Mouse (Mus musculus): ENCODE measurements around the gene Lad1. TPM values are rescaled to one million over a fixed set of nuclear protein-coding genes. Genes with fewer than 3 reads are reported as not detected.

Gene Lad1
- polyA plus RNA-seq, 1 experiment: 314 TPM

- Histone ChIP-seq H3K27me3 (ENCODE audit: control insufficient read depth, insufficient read depth, low read length) (no peaks in the 10 kb centered on the region), H3K27ac (ENCODE audit: insufficient read depth, low read depth, low read length) (no peak overlapping the region), H3K4me1 (ENCODE audit: control insufficient read depth, insufficient read depth, insufficient read length, low read length) (no peaks in the 10 kb centered on the region), H3K4me3 (ENCODE audit: low read depth, low read length) (no peak overlapping the region), H3K36me3 (ENCODE audit: control insufficient read depth, insufficient read depth, low read length) (no peaks in the 10 kb centered on the region)
- TF ChIP-seq POLR2A (IDR thresholded peaks at IDR 0.05; ENCODE audit: low read depth, low read length) (no peak), CTCF (IDR thresholded peaks at IDR 0.05; ENCODE audit: extremely low read depth, insufficient read length, insufficient replicate concordance, low read depth, low read length) (no peak)
- 78% methylated on average over 5 of the region's 5 CpGs for WGBS
Measured at GRCm38 (mm10) chr1:135862561-135862960, 44.2 kb downstream of the Lad1 start.

GRCm38 (mm10) chr1:135863786-135864335 lies 45.5 kb downstream of the Lad1 start:
- Histone ChIP-seq H3K36me3 (ENCODE audit: control insufficient read depth, insufficient read depth, low read length) (no peaks in the 10 kb centered on the region), H3K4me1 (ENCODE audit: control insufficient read depth, insufficient read depth, insufficient read length, low read length) (no peaks in the 10 kb centered on the region), H3K27me3 (ENCODE audit: control insufficient read depth, insufficient read depth, low read length) (no peaks in the 10 kb centered on the region), H3K27ac (ENCODE audit: insufficient read depth, low read depth, low read length) (no peak overlapping the region), H3K4me3 (ENCODE audit: low read depth, low read length) (no peak overlapping the region)
- TF ChIP-seq CTCF (IDR thresholded peaks at IDR 0.05; ENCODE audit: extremely low read depth, insufficient read length, insufficient replicate concordance, low read depth, low read length) (no peak), POLR2A (IDR thresholded peaks at IDR 0.05; ENCODE audit: low read depth, low read length) (no peak)
- 60% methylated on average over 9 of the region's 9 CpGs for whole genome bisulfite sequencing

GRCm38 (mm10) chr1:135864830-135865229 lies 46.4 kb downstream of the Lad1 start:
- no peaks in the 10 kb centered on the region for H3K4me1 ChIP-seq (ENCODE audit: control insufficient read depth, insufficient read depth, insufficient read length, low read length)
- 81% methylated on average over 6 of the region's 6 CpGs for WGBS

GRCm38 (mm10) chr1:135865518-135866194 lies 47.3 kb downstream of the Lad1 start:
- Histone ChIP-seq H3K27ac (ENCODE audit: insufficient read depth, low read depth, low read length) (no peak overlapping the region), H3K4me3 (ENCODE audit: low read depth, low read length) (no peak overlapping the region), H3K4me1 (ENCODE audit: control insufficient read depth, insufficient read depth, insufficient read length, low read length) (no peaks in the 10 kb centered on the region), H3K36me3 (ENCODE audit: control insufficient read depth, insufficient read depth, low read length) (no peaks in the 10 kb centered on the region), H3K27me3 (ENCODE audit: control insufficient read depth, insufficient read depth, low read length) (no peaks in the 10 kb centered on the region)
- peak; percentile 96 for TF ChIP-seq CTCF (IDR thresholded peaks at IDR 0.05; ENCODE audit: extremely low read depth, insufficient read length, insufficient replicate concordance, low read depth, low read length)
- TF ChIP-seq POLR2A (IDR thresholded peaks at IDR 0.05; ENCODE audit: low read depth, low read length): no peak
- WGBS: 51% methylated on average over 19 of the region's 19 CpGs

More at GRCm38 (mm10) chr1:135864830-135865229, 46.4 kb downstream of the Lad1 start:
- H3K36me3 ChIP-seq (ENCODE audit: control insufficient read depth, insufficient read depth, low read length): no peaks in the 10 kb centered on the region
- no peak overlapping the region for H3K4me3 ChIP-seq (ENCODE audit: low read depth, low read length)
- TF ChIP-seq CTCF (IDR thresholded peaks at IDR 0.05; ENCODE audit: extremely low read depth, insufficient read length, insufficient replicate concordance, low read depth, low read length): no peak
- TF ChIP-seq POLR2A (IDR thresholded peaks at IDR 0.05; ENCODE audit: low read depth, low read length): no peak
- H3K27ac ChIP-seq (ENCODE audit: insufficient read depth, low read depth, low read length): no peak overlapping the region
- H3K27me3 ChIP-seq (ENCODE audit: control insufficient read depth, insufficient read depth, low read length): no peaks in the 10 kb centered on the region

DNA sequence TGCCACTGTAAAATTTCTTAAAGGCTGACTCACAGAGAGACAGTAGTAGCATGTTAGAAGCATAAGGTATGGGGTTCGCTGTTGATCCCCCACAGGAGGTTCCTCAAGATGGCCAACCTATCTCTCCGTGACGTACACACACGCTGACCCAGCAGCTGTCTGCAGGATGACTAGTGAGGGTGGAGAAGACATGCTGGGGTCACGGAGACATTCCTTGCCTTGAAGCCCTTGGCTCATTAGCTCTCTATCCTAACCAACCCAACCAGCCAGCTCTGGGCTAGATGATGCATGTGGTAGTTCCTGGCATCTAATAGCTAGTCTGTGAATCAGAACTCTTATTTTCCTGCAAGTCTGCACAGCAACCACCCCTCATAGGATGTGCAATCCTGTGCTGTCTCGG lies 50.2 kb downstream of the Lad1 start:
- WGBS: 91% methylated on average over 6 of the region's 6 CpGs
- TF ChIP-seq POLR2A (IDR thresholded peaks at IDR 0.05; ENCODE audit: low read depth, low read length) (no peak), CTCF (IDR thresholded peaks at IDR 0.05; ENCODE audit: extremely low read depth, insufficient read length, insufficient replicate concordance, low read depth, low read length) (no peak)

DNA sequence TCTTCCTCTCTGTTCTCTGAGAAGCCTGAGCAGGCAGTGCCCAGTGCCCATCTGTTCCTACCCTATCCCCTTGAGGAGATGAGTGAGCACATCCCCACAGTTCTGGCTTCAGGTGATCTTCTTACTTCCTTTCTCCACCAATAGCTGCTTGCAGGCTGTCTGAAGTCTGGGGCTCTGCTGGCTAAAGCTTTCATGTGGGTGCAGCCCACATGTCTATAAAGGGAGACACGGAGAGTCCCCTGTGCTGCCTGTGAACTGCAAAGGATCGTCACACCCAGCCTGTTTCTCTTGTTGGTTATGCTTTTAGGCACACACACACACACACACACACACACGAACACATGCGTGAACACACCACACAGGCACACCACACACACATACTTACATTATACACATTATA lies 54.6 kb downstream of the Lad1 start:
- Histone ChIP-seq H3K4me3 (ENCODE audit: low read depth, low read length) (no peak overlapping the region), H3K36me3 (ENCODE audit: control insufficient read depth, insufficient read depth, low read length) (peaks cover 13% of the 10 kb centered on the region), H3K4me1 (ENCODE audit: control insufficient read depth, insufficient read depth, insufficient read length, low read length) (no peaks in the 10 kb centered on the region), H3K27me3 (ENCODE audit: control insufficient read depth, insufficient read depth, low read length) (no peaks in the 10 kb centered on the region), H3K27ac (ENCODE audit: insufficient read depth, low read depth, low read length) (no peak overlapping the region)
- TF ChIP-seq CTCF (IDR thresholded peaks at IDR 0.05; ENCODE audit: extremely low read depth, insufficient read length, insufficient replicate concordance, low read depth, low read length) (no peak), POLR2A (IDR thresholded peaks at IDR 0.05; ENCODE audit: low read depth, low read length) (no peak)
- WGBS: 87% methylated on average over 4 of the region's 4 CpGs

More for the DNA sequence above, 50.2 kb downstream of the Lad1 start:
- Histone ChIP-seq H3K4me1 (ENCODE audit: control insufficient read depth, insufficient read depth, insufficient read length, low read length) (no peaks in the 10 kb centered on the region), H3K27ac (ENCODE audit: insufficient read depth, low read depth, low read length) (no peak overlapping the region), H3K4me3 (ENCODE audit: low read depth, low read length) (no peak overlapping the region), H3K36me3 (ENCODE audit: control insufficient read depth, insufficient read depth, low read length) (no peaks in the 10 kb centered on the region), H3K27me3 (ENCODE audit: control insufficient read depth, insufficient read depth, low read length) (no peaks in the 10 kb centered on the region)

- Histone ChIP-seq H3K4me3 (ENCODE audit: low read depth, low read length) (no peak overlapping the region), H3K27me3 (ENCODE audit: control insufficient read depth, insufficient read depth, low read length) (no peaks in the 10 kb centered on the region), H3K36me3 (ENCODE audit: control insufficient read depth, insufficient read depth, low read length) (peaks cover 19% of the 10 kb centered on the region), H3K4me1 (ENCODE audit: control insufficient read depth, insufficient read depth, insufficient read length, low read length) (no peaks in the 10 kb centered on the region), H3K27ac (ENCODE audit: insufficient read depth, low read depth, low read length) (no peak overlapping the region)
- WGBS: 31% methylated on average over 2 of the region's 2 CpGs
- TF ChIP-seq POLR2A (IDR thresholded peaks at IDR 0.05; ENCODE audit: low read depth, low read length): no peak
- no peak for TF ChIP-seq CTCF (IDR thresholded peaks at IDR 0.05; ENCODE audit: extremely low read depth, insufficient read length, insufficient replicate concordance, low read depth, low read length)
Measured at GRCm38 (mm10) chr1:135877248-135877647, 58.9 kb downstream of the Lad1 start.

Measured in small intestine, adult 2 months (tissue).